Mouse (Mus musculus): ENCODE measurements at regions not wholly inside any gene's neighbourhood (a gene's known extent, or its start where the extent isn't known, plus 50 kb on each side); places are given as distances from the start of the nearest gene placed in this dataset.

DNA sequence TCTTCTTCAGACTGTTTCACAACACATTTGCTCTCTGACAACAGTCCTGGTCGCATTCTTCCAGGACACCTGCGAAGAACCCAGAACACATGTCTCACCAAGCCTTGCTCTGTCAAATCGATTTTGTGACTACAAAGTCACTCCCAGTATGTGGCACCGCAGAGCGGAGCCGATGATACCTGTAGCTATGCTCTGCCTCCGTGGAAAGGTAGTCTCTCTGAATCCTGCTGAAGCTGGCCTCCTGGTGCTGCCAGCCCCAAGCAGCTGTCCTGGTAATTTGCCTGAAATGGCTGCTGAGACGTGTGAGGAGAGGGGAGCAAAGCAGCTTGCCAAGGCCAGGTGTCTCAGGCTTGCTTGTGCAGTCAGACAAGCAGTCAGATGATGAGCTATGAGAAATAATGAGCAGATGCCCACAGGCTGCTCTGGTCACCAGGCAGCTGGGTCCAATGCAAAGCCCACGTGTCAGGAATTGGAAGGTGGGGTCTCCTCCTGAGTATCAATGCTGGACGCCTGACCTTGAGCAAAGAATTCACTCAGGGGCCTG is 100.4 kb upstream of the Nmnat3 start:
- dilution Hi-C loops (cut with MboI; ENCODE audit: extremely low pct_ligation_motif_present, extremely low pct_unique_long_range_greater_than_20kb, low sequenced_read_pairs) = no loop called here
- H3K4me1 ChIP-seq (ENCODE audit: control insufficient read depth in 1 of 2, insufficient read depth in 2 of 2) = no peaks in the 10 kb centered on the region
- TF ChIP-seq MAX (IDR thresholded peaks at IDR 0.05; ENCODE audit: low read length) = no peak
- TF ChIP-seq ZC3H11A (IDR thresholded peaks at IDR 0.05; ENCODE audit: low read depth, low read length) = no peak
- TF ChIP-seq ZKSCAN1 (IDR thresholded peaks at IDR 0.05; ENCODE audit: borderline replicate concordance, low read depth, low read length) = no peak
- TF ChIP-seq TBP (conservative IDR thresholded peaks at IDR 0.05; ENCODE audit: low read depth, low read length) = no peak
- no peak for TF ChIP-seq NRF1 (IDR thresholded peaks at IDR 0.05; ENCODE audit: low read depth, low read length)
- TF ChIP-seq RCOR1 (conservative IDR thresholded peaks at IDR 0.05; ENCODE audit: low read depth, low read length) = no peak
- no peak for TF ChIP-seq USF1 (IDR thresholded peaks at IDR 0.05; ENCODE audit: low read depth, low read length)
- TF ChIP-seq HCFC1 (IDR thresholded peaks at IDR 0.05; ENCODE audit: low read depth, low read length) = no peak
- TF ChIP-seq MAFK (IDR thresholded peaks at IDR 0.05; ENCODE audit: insufficient replicate concordance, low read length) = no peak
- no peak for TF ChIP-seq UBTF (IDR thresholded peaks at IDR 0.05; ENCODE audit: low read depth, low read length)
- TF ChIP-seq EP300 (IDR thresholded peaks at IDR 0.05; ENCODE audit: low read length) = no peak
- no peak for TF ChIP-seq IRF4 (IDR thresholded peaks at IDR 0.05; ENCODE audit: low read depth, low read length)
- TF ChIP-seq USF2 (conservative IDR thresholded peaks at IDR 0.05; ENCODE audit: low read depth, low read length) = no peak
- no peak for DNase-seq (ENCODE audit: extremely low read depth)
- no peaks in the 10 kb centered on the region for H3K27me3 ChIP-seq (replicated peaks)
- H3K4me3 ChIP-seq (replicated peaks in 1 of 3; ENCODE audit: low read depth in 2 of 3, low read length in 2 of 3, poor library complexity in 1 of 3) = no peak overlapping the region
- no peaks in the 10 kb centered on the region for H3K36me3 ChIP-seq (replicated peaks in 1 of 2; ENCODE audit: control insufficient read depth in 1 of 2, insufficient read depth in 1 of 2, low read length in 1 of 2)
- in situ Hi-C loops (cut with MboI; ENCODE audit: low pct_ligation_motif_present, low pct_unique_long_range_greater_than_20kb, low sequenced_read_pairs) = no loop called here
- no peak overlapping the region for H3K27ac ChIP-seq (ENCODE audit: insufficient read depth, low read depth)
- H3K79me2 ChIP-seq (replicated peaks; ENCODE audit: control insufficient read depth, extremely low read depth, insufficient read depth, poor library complexity, severe bottlenecking) = no peaks in the 10 kb centered on the region
- H3K9ac ChIP-seq (ENCODE audit: insufficient read depth, low read depth) = no peak overlapping the region
- no peak overlapping the region for H3K4me2 ChIP-seq (ENCODE audit: insufficient read depth, low read depth, poor library complexity, severe bottlenecking)
- peaks cover 52% of the 10 kb centered on the region for H3K9me3 ChIP-seq (replicated peaks; ENCODE audit: low read length)

DNA sequence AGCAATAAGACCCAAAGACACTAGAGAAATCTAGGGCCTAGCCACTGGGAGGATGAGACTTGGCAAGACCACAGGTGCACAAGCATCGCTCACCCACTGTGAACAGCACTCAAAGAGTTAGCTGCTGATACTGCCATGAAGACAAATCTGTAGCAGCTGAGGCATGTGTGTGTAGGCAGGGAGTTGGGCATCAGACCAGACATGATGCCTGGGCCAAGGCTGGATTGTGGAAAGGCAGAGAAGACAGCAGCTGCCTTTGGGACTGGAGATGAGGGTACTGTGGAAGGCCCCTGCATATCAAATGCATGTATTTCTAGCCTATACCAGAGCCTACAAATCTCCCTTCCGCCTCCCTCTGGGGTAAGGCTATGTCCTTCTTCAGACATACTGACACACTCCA is 92.9 kb upstream of the Nmnat3 start:
- in situ Hi-C loops (cut with MboI; ENCODE audit: low pct_ligation_motif_present, low pct_unique_long_range_greater_than_20kb, low sequenced_read_pairs) (no loop called here), dilution Hi-C loops (cut with MboI; ENCODE audit: extremely low pct_ligation_motif_present, extremely low pct_unique_long_range_greater_than_20kb, low sequenced_read_pairs) (no loop called here)
- Histone ChIP-seq H3K36me3 (replicated peaks in 1 of 2; ENCODE audit: control insufficient read depth in 1 of 2, insufficient read depth in 1 of 2, low read length in 1 of 2) (no peaks in the 10 kb centered on the region), H3K79me2 (replicated peaks; ENCODE audit: control insufficient read depth, extremely low read depth, insufficient read depth, poor library complexity, severe bottlenecking) (no peaks in the 10 kb centered on the region), H3K9ac (ENCODE audit: insufficient read depth, low read depth) (no peak overlapping the region), H3K27ac (ENCODE audit: insufficient read depth, low read depth) (no peak overlapping the region), H3K4me1 (ENCODE audit: control insufficient read depth in 1 of 2, insufficient read depth in 2 of 2) (no peaks in the 10 kb centered on the region), H3K9me3 (replicated peaks; ENCODE audit: low read length) (peaks cover 23% of the 10 kb centered on the region), H3K4me2 (ENCODE audit: insufficient read depth, low read depth, poor library complexity, severe bottlenecking) (no peak overlapping the region), H3K4me3 (replicated peaks in 1 of 3; ENCODE audit: low read depth in 2 of 3, low read length in 2 of 3, poor library complexity in 1 of 3) (no peak overlapping the region), H3K27me3 (replicated peaks) (no peaks in the 10 kb centered on the region)
- no peak for DNase-seq (ENCODE audit: extremely low read depth)
- no peak for TF ChIP-seq POLR2AphosphoS2 (IDR thresholded peaks at IDR 0.05; ENCODE audit: low read depth, low read length)
- TF ChIP-seq ZNF384 (IDR thresholded peaks at IDR 0.05; ENCODE audit: low read depth, low read length) = no peak
- TF ChIP-seq MAFK (IDR thresholded peaks at IDR 0.05; ENCODE audit: insufficient replicate concordance, low read length) = no peak
- TF ChIP-seq SMC3 (IDR thresholded peaks at IDR 0.05; ENCODE audit: low read depth, low read length) = no peak
- no peak for TF ChIP-seq IRF4 (IDR thresholded peaks at IDR 0.05; ENCODE audit: low read depth, low read length)
